Mouse (Mus musculus) forebrain, embryonic 12.5 days (tissue): Measurements from ENCODE around the gene Scyl1. TPM values are rescaled to one million over a fixed set of nuclear protein-coding genes. Genes with fewer than 3 reads are reported as not detected.

ENCODE experiments used
- ATAC-seq: fragments of 200-750 bp; cut with Nextera tagmentation; 2 replicates; pipeline ENCODE4 v1.8.0; 2017; ENCODE audit warnings: moderate TSS enrichment; ENCODE audit not compliant: low FRiP score
- H3K27ac ChIP-seq: fragments of 300-500 bp; sonication (generic); 2 replicates; pipeline ENCODE4 v1.5.1; 2016; ENCODE audit warnings: mild to moderate bottlenecking
- H3K27me3 ChIP-seq: fragments of 300-500 bp; sonication (generic); 2 replicates; pipeline ENCODE4 v1.6.1; 2016; ENCODE audit warnings: mild to moderate bottlenecking
- H3K36me3 ChIP-seq: fragments of 300-500 bp; sonication (generic); replicated peaks from 2 replicates; pipeline ENCODE4 v1.6.1; 2016; ENCODE audit warnings: mild to moderate bottlenecking
- H3K4me1 ChIP-seq: fragments of 300-500 bp; sonication (generic); 2 replicates; pipeline ENCODE4 v1.6.1; 2016
- H3K4me2 ChIP-seq: fragments of 300-500 bp; sonication (generic); 2 replicates; pipeline ENCODE4 v1.6.1; 2016; ENCODE audit warnings: mild to moderate bottlenecking, moderate library complexity
- H3K4me3 ChIP-seq: fragments of 300-500 bp; sonication (generic); replicated peaks from 2 replicates; pipeline ENCODE4 v1.5.1; 2016; ENCODE audit warnings: mild to moderate bottlenecking
- H3K9ac ChIP-seq: fragments of 300-500 bp; sonication (generic); 2 replicates; pipeline ENCODE4 v1.6.1; 2016; ENCODE audit warnings: mild to moderate bottlenecking
- H3K9me3 ChIP-seq: fragments of 300-500 bp; sonication (generic); 2 replicates; pipeline ENCODE4 v1.6.1; 2016
- WGBS: fragments of 180-500 bp; shearing (Covaris S2); methylation state at CpG from one replicate; pipeline ENCODE4 v1.1.7; 2016; 5-methylcytosine and 5-hydroxymethylcytosine counted together
- polyA plus RNA-seq: library from polyadenylated mRNA; unstranded; fragments of >200 nt; fragmentation: Nextera tagmentation; extraction: Ambion mirVana; gene quantifications from 2 replicates; pipeline ENCODE4 v1.2.1, GENCODE M21; 2016

Scyl1 gene
- polyA plus RNA-seq, 1 experiment from 2014 or later, result 65.3 TPM

DNA sequence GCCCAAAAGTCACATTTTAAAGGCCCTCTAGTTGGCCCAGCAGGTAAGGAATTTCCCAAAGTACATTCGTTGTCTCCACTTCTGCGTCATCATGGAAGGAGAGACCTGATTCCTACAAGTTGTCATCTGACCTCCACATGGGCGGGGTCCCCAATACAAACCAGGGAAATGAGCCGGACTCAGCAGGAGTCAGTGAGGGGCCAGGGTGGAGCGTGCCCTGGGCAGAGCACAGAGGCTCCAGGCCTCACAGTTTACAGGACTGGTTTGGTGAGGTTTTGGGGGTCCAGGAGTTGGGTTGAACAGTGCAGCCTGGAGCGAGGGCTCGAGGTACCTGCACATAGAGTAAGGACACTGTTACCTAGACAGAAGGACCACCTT is 38.5 kb upstream of the Scyl1 start:
- Histone ChIP-seq H3K4me1 (peaks cover 61% of the 10 kb centered on the region), H3K9ac (no peak overlapping the region), H3K4me2 (no peak overlapping the region), H3K27ac (peak overlapping the region; percentile 92; the same call in 1 of the 2 replicates), H3K9me3 (no peaks in the 10 kb centered on the region), H3K36me3 (no peaks in the 10 kb centered on the region), H3K4me3 (no peak overlapping the region), H3K27me3 (no peaks in the 10 kb centered on the region)
- no peak for ATAC-seq
- WGBS, result 55% methylated on average over 7 of the region's 7 CpGs

DNA sequence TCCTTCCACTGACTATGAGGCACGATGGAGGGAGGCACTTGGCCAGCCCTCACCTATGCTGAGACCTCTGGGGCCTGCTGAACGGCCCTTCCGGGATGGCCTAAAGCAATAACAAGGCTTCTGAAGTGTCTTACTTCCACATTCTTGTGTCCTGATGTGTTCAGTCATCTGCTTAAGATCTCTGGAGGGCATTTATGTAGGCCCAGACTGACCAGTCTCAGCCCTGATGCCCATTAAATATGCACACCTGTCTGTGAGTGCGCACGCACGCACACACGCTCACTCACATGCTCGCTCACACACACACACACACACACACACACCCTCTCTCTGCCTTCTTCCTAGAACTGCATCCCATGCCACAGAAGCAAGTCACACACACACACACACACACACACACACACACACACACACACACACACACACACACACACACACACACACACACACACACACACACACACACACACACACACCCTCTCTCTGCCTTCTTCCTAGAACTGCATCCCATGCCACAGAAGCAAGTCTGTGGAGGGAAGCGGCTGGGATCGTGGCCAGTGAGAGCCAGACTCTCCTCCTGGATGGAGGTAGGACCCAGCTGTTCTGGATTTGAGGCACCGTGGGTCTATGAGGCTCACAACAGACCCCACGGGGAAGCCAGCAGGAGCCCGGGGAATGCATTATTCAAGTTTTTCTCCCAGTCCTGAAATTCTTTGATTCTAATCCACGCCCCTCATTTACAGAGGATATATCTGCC is 37.9 kb upstream of the Scyl1 start:
- 68% methylated on average over 14 of the region's 14 CpGs for WGBS
- Histone ChIP-seq H3K4me2 (no peak overlapping the region), H3K27me3 (no peaks in the 10 kb centered on the region), H3K9me3 (no peaks in the 10 kb centered on the region), H3K4me3 (no peak overlapping the region), H3K27ac (peak overlapping the region; percentile 19; the same call in 1 of the 2 replicates), H3K36me3 (no peaks in the 10 kb centered on the region), H3K9ac (no peak overlapping the region), H3K4me1 (peaks cover 67% of the 10 kb centered on the region)
- no peak for ATAC-seq

DNA sequence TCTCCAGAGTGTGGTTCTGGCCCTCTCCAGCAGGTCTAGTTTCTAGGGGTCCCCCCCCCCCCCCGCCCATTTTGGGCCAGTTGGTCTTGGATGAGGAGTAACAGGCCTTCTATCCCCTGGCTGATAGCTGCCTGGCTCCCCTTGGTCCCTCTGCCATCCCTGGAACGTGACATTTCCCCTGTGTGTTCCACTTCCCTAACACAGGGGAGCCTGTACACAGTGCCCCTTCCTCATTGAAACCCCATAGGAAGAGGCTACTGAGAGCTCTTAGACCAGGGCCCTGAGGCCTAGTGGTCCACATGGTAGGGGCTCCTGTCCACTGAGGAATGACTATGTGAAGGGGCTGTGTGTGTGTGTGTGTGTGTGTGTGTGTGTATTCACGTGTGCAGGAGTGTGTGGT is 36.5 kb upstream of the Scyl1 start:
- no peak overlapping the region for H3K4me3 ChIP-seq
- no peak for ATAC-seq
- peak overlapping the region; percentile 42 for H3K27ac ChIP-seq
- no peaks in the 10 kb centered on the region for H3K36me3 ChIP-seq
- peaks cover 72% of the 10 kb centered on the region for H3K4me1 ChIP-seq
- H3K4me2 ChIP-seq, result no peak overlapping the region
- 71% methylated on average over 2 of the region's 3 CpGs for WGBS
- no peaks in the 10 kb centered on the region for H3K27me3 ChIP-seq
- H3K9me3 ChIP-seq, result no peaks in the 10 kb centered on the region
- H3K9ac ChIP-seq, result no peak overlapping the region

DNA sequence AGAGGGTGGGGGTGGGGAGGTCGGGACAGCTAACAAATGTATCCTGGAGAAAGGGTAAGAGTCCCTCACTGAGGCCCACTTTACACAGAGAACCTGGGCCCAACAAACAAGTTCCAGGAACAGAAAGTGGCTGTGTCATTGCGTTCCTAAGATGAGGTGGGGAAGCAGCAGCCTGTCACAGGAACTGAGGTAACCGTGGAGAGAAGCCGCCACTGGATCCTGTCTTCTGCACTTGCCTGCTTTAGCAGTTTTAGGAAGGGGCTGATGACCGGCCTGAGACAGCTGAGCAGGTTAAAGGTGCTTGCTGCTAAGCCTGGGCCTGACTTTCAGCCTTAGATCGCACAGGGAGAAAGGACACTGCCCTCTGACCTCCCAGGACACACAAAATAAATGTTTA is 35.6 kb upstream of the Scyl1 start:
- peak overlapping the region; percentile 33; the same call in 1 of the 2 replicates for H3K9ac ChIP-seq
- no peaks in the 10 kb centered on the region for H3K27me3 ChIP-seq
- no peaks in the 10 kb centered on the region for H3K36me3 ChIP-seq
- H3K9me3 ChIP-seq, result no peaks in the 10 kb centered on the region
- no peak overlapping the region for H3K4me2 ChIP-seq
- no peak for ATAC-seq
- H3K27ac ChIP-seq, result peak overlapping the region; percentile 89
- peaks cover 63% of the 10 kb centered on the region for H3K4me1 ChIP-seq
- H3K4me3 ChIP-seq, result no peak overlapping the region
- 18% methylated on average over 6 of the region's 6 CpGs for WGBS

DNA sequence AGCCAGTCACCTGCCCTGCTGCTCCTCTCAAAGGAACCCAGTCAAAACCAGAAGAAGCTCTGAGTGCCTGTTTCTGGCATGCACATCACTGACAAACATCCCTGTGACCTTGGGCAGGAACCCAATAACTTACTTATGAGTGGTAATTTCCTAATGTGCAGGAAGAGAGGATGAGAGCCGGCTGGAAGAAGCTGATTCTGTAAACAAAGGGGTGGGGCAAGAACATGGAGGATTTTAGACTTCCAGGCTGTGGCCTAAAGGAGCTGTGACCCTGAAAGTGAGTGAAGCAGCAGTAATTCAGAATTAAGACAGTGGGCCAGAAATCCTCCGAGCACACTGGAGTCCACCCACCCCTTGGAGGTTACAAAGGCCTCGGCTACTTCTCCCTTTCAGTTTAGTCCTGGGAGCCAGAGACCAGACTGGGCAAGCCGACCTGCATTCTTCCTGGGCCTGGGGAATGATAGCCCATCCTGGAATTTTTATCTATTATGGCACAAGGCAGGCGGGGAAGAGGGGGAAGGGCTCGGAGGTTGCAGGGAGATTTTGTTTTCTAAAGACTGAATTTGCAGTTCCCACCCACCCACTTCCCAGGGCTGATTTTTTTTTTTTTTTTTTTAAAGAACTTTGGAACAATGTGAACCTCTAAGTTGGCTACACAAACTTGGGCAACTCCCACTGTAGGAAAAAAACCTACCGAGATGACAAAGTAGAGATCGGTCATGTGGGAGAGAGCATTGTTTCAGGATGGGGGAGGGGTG is 35.0 kb upstream of the Scyl1 start:
- H3K4me1 ChIP-seq, result peaks cover 57% of the 10 kb centered on the region
- 0 out of 2 replicates have a peak overlapping the region, but pooled peaks have one; percentile 19 for H3K4me2 ChIP-seq
- H3K36me3 ChIP-seq, result no peaks in the 10 kb centered on the region
- ATAC-seq, result no peak
- no peak overlapping the region for H3K4me3 ChIP-seq
- no peaks in the 10 kb centered on the region for H3K27me3 ChIP-seq
- H3K27ac ChIP-seq, result peak overlapping the region; percentile 89
- WGBS, result 3% methylated on average over 8 of the region's 8 CpGs
- 0 out of 2 replicates have a peak overlapping the region, but pooled peaks have one; percentile 40 for H3K9ac ChIP-seq
- no peaks in the 10 kb centered on the region for H3K9me3 ChIP-seq

DNA sequence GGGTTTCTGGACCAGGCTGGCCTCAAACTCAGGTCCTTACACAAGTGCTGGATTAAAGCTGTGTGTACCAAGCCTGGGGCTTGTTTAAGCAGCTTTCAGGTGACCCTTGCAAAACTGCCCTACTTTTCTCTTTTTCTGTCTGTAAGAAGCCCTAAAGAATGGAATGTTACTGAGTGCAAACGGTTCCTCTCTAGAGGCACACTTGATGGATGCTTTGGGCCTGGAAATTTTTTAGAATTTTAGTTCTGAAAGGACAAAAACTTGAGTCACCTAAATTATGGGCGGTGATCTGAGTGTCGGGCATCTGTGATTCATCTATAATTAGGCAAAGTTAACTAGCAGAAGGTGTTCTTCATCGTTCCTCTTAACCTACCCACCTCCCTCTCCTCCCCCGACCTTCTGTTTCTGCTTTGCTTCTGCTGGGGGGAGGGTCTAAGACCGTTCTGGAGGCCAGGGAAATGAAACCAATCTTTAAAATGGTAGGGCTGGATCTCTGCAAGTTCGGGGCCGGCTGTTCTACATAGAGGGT is 33.2 kb upstream of the Scyl1 start:
- Histone ChIP-seq H3K27ac (peak overlapping the region; percentile 100), H3K4me2 (peak overlapping the region; percentile 95), H3K36me3 (no peaks in the 10 kb centered on the region), H3K27me3 (no peaks in the 10 kb centered on the region), H3K9me3 (no peaks in the 10 kb centered on the region), H3K9ac (peak overlapping the region; percentile 99), H3K4me3 (peak overlapping the region; percentile 99; the same call in 1 of the 2 replicates), H3K4me1 (peaks cover 39% of the 10 kb centered on the region)
- 31% methylated on average over 8 of the region's 8 CpGs for WGBS
- ATAC-seq, result no peak

DNA sequence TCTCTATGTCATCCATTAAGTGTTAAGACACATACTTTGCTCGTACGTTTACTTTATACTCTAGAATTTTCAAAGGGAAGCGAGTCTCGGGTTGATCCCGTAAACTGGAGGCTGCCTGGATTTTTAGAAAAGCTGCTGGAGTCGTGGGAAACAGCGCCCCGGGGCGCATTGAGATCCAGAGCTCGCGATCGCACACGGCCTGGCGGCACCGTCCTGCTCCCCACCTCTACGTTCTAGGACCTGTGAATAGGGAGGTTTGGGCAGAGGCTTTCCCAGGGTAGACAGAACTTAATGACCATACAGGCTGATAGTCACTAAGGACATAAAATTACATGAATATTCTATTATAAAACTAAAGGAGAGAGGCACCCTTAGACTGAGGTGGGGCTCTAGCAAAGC is 32.7 kb upstream of the Scyl1 start:
- H3K27me3 ChIP-seq, result no peaks in the 10 kb centered on the region
- H3K36me3 ChIP-seq, result peaks cover 3% of the 10 kb centered on the region; the same call in 1 of the 2 replicates
- peak overlapping the region; percentile 100 for H3K27ac ChIP-seq
- ATAC-seq, result peak; percentile 20
- H3K9me3 ChIP-seq, result no peaks in the 10 kb centered on the region
- peak overlapping the region; percentile 95 for H3K4me2 ChIP-seq
- peak overlapping the region; percentile 99 for H3K9ac ChIP-seq
- peak overlapping the region; percentile 99 for H3K4me3 ChIP-seq
- peaks cover 37% of the 10 kb centered on the region for H3K4me1 ChIP-seq
- WGBS, result 0% methylated on average over 16 of the region's 16 CpGs

DNA sequence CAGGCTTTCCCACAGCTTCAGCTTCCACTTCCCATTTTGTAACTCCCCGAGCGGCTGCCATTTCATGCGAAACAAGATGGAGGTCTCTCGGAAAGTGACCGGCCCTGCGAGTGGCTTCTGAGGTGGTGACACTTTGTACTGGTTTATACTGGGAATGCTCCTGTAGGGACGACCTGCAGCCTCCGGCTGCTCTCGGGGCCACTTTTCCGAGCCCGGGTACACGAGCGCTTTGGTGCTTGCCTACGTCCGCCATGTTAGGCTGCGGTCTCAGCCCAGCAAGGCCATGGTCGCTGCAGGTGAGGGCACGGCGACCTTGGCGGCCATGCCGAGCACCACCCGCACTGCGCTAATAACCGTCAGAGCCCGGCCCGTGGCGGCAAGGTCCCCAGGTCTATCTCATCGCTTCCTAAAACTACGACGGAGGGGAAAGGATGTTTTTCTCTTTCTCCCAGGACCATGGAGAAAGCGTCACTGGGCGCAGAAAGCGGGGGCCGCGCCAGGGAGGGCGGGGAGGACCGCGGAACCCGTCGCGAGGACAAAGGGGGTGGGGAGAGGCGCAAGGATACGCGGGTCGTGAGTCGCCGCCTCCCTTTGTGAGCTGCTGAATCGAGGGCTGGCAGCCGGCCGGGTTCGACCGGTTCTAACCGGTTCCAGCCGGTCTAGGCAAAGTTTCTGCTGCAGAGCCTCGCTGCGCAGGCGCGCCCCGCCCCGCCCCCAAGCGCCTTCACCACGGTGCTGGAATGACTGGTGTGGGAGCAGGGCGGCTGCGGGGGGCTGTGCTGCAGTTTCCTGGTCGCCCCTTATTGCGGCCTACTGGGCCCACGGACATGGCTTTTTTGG is 32.0 kb upstream of the Scyl1 start:
- Histone ChIP-seq H3K9ac (peak overlapping the region; percentile 99), H3K27me3 (no peaks in the 10 kb centered on the region), H3K27ac (peak overlapping the region; percentile 100), H3K4me2 (peak overlapping the region; percentile 95), H3K9me3 (no peaks in the 10 kb centered on the region), H3K4me1 (peaks cover 37% of the 10 kb centered on the region), H3K36me3 (peaks cover 8% of the 10 kb centered on the region), H3K4me3 (peak overlapping the region; percentile 99)
- WGBS, result under 1% methylated on average over 67 of the region's 67 CpGs
- ATAC-seq, result peak; percentile 96

DNA sequence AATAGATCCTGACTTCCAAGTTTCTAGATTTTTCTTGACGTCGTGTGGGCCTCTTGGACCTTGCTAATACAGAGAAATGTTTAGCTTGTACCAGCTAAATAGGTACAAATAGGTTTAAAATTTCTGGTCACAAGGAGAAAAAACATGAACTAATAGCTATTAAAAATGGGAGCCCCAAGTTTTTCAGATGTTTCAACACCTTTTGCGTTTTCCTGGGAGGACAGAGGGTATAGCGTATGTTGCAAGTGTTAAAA is 31.5 kb upstream of the Scyl1 start:
- H3K36me3 ChIP-seq, result peaks cover 12% of the 10 kb centered on the region
- no peaks in the 10 kb centered on the region for H3K27me3 ChIP-seq
- WGBS, result under 1% methylated on average over 4 of the region's 4 CpGs
- H3K9me3 ChIP-seq, result no peaks in the 10 kb centered on the region
- peak overlapping the region; percentile 99 for H3K4me3 ChIP-seq
- peak overlapping the region; percentile 99 for H3K9ac ChIP-seq
- H3K4me2 ChIP-seq, result peak overlapping the region; percentile 95
- peaks cover 41% of the 10 kb centered on the region for H3K4me1 ChIP-seq
- ATAC-seq, result no peak
- H3K27ac ChIP-seq, result peak overlapping the region; percentile 100

DNA sequence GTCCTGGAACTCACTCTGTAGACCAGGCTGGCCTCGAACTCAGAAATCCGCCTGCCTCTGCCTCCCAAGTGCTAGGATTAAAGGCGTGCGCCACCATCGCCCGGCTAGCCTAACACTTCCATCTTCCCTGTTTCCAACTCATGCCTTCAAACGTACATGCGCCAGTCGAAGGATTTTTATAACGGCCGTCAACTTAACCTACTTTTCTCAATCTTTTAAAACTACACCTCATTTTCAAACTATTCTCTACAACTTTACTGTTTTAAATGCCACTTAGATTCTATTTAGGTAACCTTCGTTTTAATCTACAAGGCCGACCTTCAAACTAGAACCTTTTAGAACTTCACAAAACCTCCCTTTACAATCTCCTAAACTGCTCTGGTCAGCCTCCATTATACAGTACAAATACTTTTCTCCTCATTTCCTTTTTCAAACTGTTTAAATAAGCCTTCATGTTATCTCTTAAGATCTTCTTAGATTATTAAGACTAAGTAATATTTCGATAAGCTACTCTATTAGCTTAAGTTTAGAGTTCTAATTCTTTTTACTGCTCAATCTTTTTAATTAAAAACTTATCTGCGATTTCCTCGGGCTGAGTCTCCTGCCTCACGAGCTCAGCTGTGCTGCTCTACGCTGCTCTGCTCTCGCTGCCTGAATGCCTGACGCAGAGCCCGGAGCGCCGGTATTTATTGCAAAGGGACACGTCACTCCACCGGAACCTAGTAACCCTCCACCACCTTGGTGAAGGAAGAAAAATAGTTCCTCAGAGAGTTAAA is 31.0 kb upstream of the Scyl1 start:
- Histone ChIP-seq H3K4me2 (peak overlapping the region; percentile 95), H3K27me3 (no peaks in the 10 kb centered on the region), H3K4me3 (peak overlapping the region; percentile 99), H3K36me3 (peaks cover 18% of the 10 kb centered on the region), H3K4me1 (peaks cover 46% of the 10 kb centered on the region), H3K9me3 (no peaks in the 10 kb centered on the region), H3K27ac (peak overlapping the region; percentile 100), H3K9ac (peak overlapping the region; percentile 99)
- under 1% methylated on average over 25 of the region's 25 CpGs for WGBS
- ATAC-seq, result peak; percentile 57; the same call in 1 of the 2 replicates

DNA sequence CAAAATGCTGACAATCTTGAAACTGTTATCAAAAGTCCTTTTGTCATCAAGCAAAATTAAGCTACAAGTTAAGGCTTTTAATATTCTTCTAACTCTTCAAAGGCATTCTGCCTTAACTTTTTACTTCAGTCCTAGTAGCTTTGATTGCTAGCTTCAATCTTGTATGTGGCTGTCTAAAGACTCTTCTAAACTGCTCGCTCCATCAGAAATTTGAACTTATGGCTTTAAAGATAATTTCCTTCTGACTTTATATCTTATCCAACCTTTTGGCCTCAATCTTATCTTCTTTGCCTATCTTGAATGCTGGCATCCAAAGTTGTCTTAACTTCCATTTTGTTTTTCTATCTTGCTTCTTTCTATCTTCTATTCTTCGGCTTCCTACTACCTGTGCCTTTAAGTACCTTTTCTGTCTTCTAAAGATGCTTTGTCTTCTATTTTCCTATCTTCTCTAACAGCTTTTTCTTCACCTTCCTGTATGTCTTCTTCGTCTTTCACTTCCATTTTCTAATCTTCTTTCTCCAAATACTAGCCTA is 30.3 kb upstream of the Scyl1 start:
- peak overlapping the region; percentile 99 for H3K4me3 ChIP-seq
- H3K9me3 ChIP-seq, result no peaks in the 10 kb centered on the region
- H3K4me1 ChIP-seq, result peaks cover 48% of the 10 kb centered on the region
- H3K4me2 ChIP-seq, result peak overlapping the region; percentile 95
- H3K9ac ChIP-seq, result peak overlapping the region; percentile 99
- peak overlapping the region; percentile 100 for H3K27ac ChIP-seq
- WGBS, result 5% methylated on average over 3 of the region's 3 CpGs
- no peak for ATAC-seq
- peaks cover 25% of the 10 kb centered on the region for H3K36me3 ChIP-seq
- H3K27me3 ChIP-seq, result no peaks in the 10 kb centered on the region
